Mouse (Mus musculus) heart, embryonic 16.5 days (tissue): ENCODE results near the gene Pdcd10. TPM values are rescaled to one million over a fixed set of nuclear protein-coding genes. Genes with fewer than 3 reads are reported as not detected.
A peak's percentile ranks its signal among the peaks of the same experiment; 100 is the strongest.

Experiments used
- ATAC-seq: fragments of 200-750 bp; cut with Nextera tagmentation; replicated peaks from 2 replicates; pipeline ENCODE4 v1.8.0; 2017; ENCODE audit warnings: moderate number of reproducible peaks; ENCODE audit not compliant: insufficient read depth, low FRiP score; ENCODE audit errors: extremely low read depth
- H3K27ac ChIP-seq: fragments of 300-500 bp; sonication (generic); 2 replicates; pipeline ENCODE4 v1.5.1; 2014; ENCODE audit warnings: mild to moderate bottlenecking, low read length, control low read depth, moderate library complexity
- H3K27me3 ChIP-seq: fragments of 300-500 bp; sonication (generic); 2 replicates; pipeline ENCODE4 v1.6.1; 2014; ENCODE audit warnings: low read length, mixed read lengths; ENCODE audit not compliant: control insufficient read depth, insufficient read depth
- H3K36me3 ChIP-seq: fragments of 300-500 bp; sonication (generic); 2 replicates; pipeline ENCODE4 v1.6.1; 2014; ENCODE audit not compliant: control insufficient read depth, insufficient read depth
- H3K4me1 ChIP-seq: fragments of 300-500 bp; sonication (generic); 2 replicates; pipeline ENCODE4 v1.6.1; 2014; ENCODE audit warnings: low read length, mixed read lengths; ENCODE audit not compliant: control insufficient read depth, insufficient read depth
- H3K4me2 ChIP-seq: fragments of 300-500 bp; sonication (generic); 2 replicates; pipeline ENCODE4 v1.6.1; 2014; ENCODE audit warnings: low read depth, mild to moderate bottlenecking, control low read depth, low read length
- H3K4me3 ChIP-seq: fragments of 300-500 bp; sonication (generic); 2 replicates; pipeline ENCODE4 v1.5.1; 2014; ENCODE audit warnings: mild to moderate bottlenecking, control low read depth, low read length
- H3K9ac ChIP-seq: fragments of 300-500 bp; sonication (generic); 2 replicates; pipeline ENCODE4 v1.6.1; 2014; ENCODE audit warnings: low read length, control low read depth
- H3K9me3 ChIP-seq: fragments of 300-500 bp; sonication (generic); replicated peaks from 2 replicates; pipeline ENCODE4 v1.6.1; 2016; ENCODE audit warnings: low read length; ENCODE audit not compliant: control insufficient read depth
- WGBS: fragments of 180-500 bp; shearing (Covaris S2); extraction: QIAGEN DNeasy Blood & Tissue Kit; methylation state at CpG from one replicate; pipeline ENCODE4 v1.1.7; 2014; 5-methylcytosine and 5-hydroxymethylcytosine counted together
- polyA plus RNA-seq: library from polyadenylated mRNA; unstranded; fragments of >200 nt; fragmentation: Nextera tagmentation; extraction: Ambion mirVana; gene quantifications from 2 replicates; pipeline ENCODE4 v1.2.1, GENCODE M21; 2015

The Pdcd10 gene
- polyA plus RNA-seq, 1 experiment from 2014 or later: 56.2 TPM

DNA sequence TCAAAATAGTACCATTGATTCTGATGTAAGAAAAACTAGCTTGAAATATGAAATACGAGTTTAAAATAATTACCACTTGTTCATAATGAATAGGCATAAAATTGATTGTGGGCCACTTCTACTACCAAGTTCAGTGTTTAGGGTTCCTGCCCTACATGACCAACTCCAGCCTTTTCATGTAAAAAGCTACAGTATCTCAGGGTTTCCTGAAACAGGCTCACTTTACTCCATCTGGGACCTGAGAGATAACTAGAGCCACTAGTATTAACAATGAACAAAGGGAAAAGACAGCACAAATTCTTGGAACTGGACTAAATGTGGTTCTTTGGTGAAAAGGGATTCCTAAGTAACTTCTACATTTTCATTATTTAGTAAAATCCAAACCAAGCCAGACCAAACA is 12.4 kb downstream of the Pdcd10 start:
- no peaks in the 10 kb centered on the region for H3K36me3 ChIP-seq
- no peak overlapping the region for H3K4me3 ChIP-seq
- no peak for ATAC-seq
- H3K9ac ChIP-seq: no peak overlapping the region
- no peak overlapping the region for H3K4me2 ChIP-seq
- H3K4me1 ChIP-seq: peaks cover 16% of the 10 kb centered on the region
- H3K9me3 ChIP-seq: no peaks in the 10 kb centered on the region
- no peaks in the 10 kb centered on the region for H3K27me3 ChIP-seq
- no peak overlapping the region for H3K27ac ChIP-seq
- WGBS: 90% methylated on average over 1 of the region's 1 CpGs

DNA sequence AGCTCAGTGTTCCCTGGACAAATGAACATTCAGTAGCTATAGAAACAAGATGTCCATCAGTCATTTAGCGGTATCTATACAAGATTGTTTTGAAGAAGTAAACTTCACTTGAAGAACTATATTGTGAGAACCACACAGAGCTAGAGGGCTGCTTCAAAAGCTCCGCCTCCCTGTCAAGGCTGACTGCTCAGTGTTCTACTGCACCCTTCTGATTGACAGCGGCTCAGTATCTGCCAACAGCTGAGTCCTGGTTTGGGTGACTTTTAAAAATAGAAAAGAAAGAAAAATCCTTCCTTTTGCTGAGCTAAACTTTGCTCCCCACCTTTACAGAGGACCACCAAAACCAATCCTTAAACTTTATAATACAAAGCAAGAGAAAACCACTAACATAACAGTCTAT is 13.8 kb downstream of the Pdcd10 start:
- no peak overlapping the region; the same call in 1 of the 2 replicates for H3K27ac ChIP-seq
- H3K4me3 ChIP-seq: no peak overlapping the region
- no peaks in the 10 kb centered on the region for H3K9me3 ChIP-seq
- H3K4me2 ChIP-seq: no peak overlapping the region
- 0 out of 2 replicates have a peak, but pooled peaks cover 2% of the 10 kb centered on the region for H3K36me3 ChIP-seq
- WGBS: 49% methylated on average over 3 of the region's 3 CpGs
- ATAC-seq: peak; percentile 52; the same call in 1 of the 2 replicates
- H3K4me1 ChIP-seq: peaks cover 13% of the 10 kb centered on the region
- no peak overlapping the region for H3K9ac ChIP-seq
- H3K27me3 ChIP-seq: no peaks in the 10 kb centered on the region

DNA sequence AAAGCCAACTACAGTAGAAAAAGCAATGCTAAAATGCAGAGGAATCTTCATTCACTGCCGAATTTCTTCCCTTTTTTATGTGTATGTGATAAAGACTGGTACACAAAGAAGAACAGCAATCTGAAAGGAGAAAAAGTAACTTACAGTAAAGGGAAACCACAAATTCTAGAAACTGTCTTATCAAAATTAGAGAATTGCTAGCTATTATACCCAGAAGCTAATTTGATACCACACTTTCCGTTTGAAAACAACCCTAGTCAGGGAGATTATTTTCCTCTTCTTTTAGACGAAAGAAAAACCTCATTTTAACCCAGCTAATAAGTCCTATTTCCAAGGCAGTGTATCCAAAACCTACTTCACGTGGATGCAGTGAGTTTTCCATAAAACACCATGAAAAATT is 15.4 kb downstream of the Pdcd10 start:
- WGBS: 83% methylated on average over 4 of the region's 4 CpGs
- no peaks in the 10 kb centered on the region for H3K9me3 ChIP-seq
- no peak overlapping the region for H3K4me2 ChIP-seq
- no peak overlapping the region for H3K9ac ChIP-seq
- ATAC-seq: no peak
- H3K36me3 ChIP-seq: peaks cover 5% of the 10 kb centered on the region; the same call in 1 of the 2 replicates
- H3K27ac ChIP-seq: no peak overlapping the region
- no peaks in the 10 kb centered on the region for H3K27me3 ChIP-seq
- H3K4me3 ChIP-seq: no peak overlapping the region
- H3K4me1 ChIP-seq: peaks cover 10% of the 10 kb centered on the region; the same call in 1 of the 2 replicates

DNA sequence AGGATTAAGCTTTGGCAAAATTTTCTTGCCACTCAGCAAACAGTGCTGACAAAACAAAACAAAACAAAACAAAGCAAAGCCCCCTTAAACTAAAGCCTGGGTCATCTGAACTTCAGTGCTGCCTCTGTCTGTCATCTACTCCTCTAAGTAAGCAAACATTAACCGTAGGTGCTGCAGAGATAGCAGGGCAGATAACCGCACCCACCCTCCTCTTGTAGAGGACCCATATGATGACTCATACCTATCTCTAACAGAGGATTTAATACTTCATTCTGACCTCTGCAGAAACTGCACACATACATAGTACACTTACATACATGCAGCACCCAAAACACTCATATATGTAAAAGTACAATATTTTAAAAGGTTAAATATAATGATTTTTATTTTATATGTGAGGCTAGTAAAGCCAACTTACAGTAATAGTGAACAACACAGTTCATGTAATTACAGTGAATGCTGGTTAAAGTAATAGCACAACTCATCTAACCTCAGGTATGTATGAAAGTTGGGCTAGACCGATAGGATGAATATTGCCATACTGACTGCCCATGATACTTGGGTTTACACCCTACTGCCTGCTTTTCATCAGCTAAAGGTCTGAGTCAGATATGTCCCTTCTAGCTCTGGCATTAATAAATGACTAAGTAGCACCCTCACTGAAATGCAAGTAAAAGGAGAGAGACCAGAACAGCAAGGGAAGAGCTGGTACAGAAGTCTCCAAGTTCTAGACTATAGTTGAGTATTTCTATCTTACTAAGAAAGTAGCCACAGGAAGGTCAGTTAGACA is 22.4 kb downstream of the Pdcd10 start:
- WGBS: 54% methylated on average over 3 of the region's 3 CpGs

DNA sequence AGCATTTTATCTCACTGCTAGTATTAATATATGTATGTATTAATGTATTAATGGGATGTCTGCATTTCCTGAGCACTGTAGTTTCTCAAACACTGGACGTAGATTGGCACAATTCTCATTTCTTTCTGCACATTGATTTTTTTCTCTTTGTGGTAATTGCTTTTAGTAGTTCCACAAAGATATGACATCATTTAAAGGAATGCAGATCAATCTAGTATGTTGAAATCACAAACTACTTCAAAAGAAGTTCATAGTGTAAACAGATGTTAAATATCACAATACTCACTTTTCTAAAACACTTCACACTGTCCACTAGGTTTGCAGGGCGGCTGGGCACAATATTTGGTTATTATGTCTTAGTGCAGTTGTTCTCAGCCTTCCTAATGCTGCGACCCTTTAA is 25.6 kb downstream of the Pdcd10 start:
- Histone ChIP-seq H3K27ac (no peak overlapping the region), H3K4me2 (no peak overlapping the region), H3K9ac (no peak overlapping the region), H3K36me3 (peaks cover 10% of the 10 kb centered on the region), H3K4me3 (no peak overlapping the region), H3K27me3 (no peaks in the 10 kb centered on the region), H3K4me1 (no peaks in the 10 kb centered on the region), H3K9me3 (no peaks in the 10 kb centered on the region)
- WGBS: 84% methylated on average over 3 of the region's 3 CpGs
- ATAC-seq: no peak

More for the DNA sequence above, 22.4 kb downstream of the Pdcd10 start:
- Histone ChIP-seq H3K9ac (no peak overlapping the region), H3K4me2 (no peak overlapping the region), H3K9me3 (no peaks in the 10 kb centered on the region), H3K27me3 (no peaks in the 10 kb centered on the region), H3K36me3 (peaks cover 5% of the 10 kb centered on the region; the same call in 1 of the 2 replicates), H3K4me3 (no peak overlapping the region), H3K27ac (no peak overlapping the region), H3K4me1 (no peaks in the 10 kb centered on the region)
- no peak for ATAC-seq

DNA sequence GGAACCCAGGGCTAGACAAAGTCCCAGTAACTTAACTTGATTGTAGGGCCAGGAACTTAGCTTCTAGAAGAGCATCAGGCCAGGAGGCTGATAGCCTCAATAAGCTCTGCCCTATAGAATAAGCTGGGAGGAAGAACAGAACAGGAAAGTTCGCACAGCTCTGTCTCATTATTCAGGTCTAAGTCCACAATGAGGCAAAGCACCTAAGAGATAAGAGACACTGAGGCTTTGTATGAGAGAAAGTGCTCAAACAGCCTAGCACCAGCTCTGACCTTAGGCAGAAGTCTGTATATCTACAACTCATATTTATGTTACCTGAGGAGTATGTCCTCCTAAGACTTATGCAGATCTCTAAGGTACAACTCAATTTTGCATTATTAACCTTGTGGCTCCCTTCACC is 34.1 kb downstream of the Pdcd10 start:
- Histone ChIP-seq H3K27me3 (no peaks in the 10 kb centered on the region), H3K4me3 (no peak overlapping the region), H3K4me2 (no peak overlapping the region), H3K27ac (no peak overlapping the region), H3K9me3 (no peaks in the 10 kb centered on the region), H3K4me1 (no peaks in the 10 kb centered on the region), H3K9ac (no peak overlapping the region), H3K36me3 (peaks cover 22% of the 10 kb centered on the region)
- WGBS: 68% methylated on average over 1 of the region's 1 CpGs
- no peak for ATAC-seq

DNA sequence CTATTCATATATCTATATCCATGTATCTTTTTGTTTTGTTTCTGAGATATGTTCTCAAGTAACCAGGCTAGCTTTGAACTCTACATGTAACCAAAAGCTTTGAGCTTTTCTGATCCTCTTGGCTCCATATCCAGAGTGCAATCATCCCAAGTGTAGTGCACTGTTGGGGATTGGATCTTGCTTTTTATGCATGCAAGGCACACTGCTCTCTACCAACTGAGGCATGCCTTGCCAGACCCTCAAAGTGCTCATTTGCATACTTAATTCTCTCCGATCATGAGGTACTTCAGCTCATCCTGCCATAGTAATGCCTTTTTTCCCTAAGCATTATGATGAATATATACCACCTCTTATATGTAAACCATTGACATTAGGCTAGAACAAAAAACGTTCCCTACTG is 35.3 kb downstream of the Pdcd10 start:
- Histone ChIP-seq H3K4me3 (no peak overlapping the region), H3K36me3 (peaks cover 15% of the 10 kb centered on the region), H3K9ac (no peak overlapping the region), H3K9me3 (no peaks in the 10 kb centered on the region), H3K4me2 (no peak overlapping the region), H3K27me3 (no peaks in the 10 kb centered on the region), H3K27ac (no peak overlapping the region), H3K4me1 (no peaks in the 10 kb centered on the region)
- no peak for ATAC-seq
- 74% methylated on average over 2 of the region's 2 CpGs for WGBS

DNA sequence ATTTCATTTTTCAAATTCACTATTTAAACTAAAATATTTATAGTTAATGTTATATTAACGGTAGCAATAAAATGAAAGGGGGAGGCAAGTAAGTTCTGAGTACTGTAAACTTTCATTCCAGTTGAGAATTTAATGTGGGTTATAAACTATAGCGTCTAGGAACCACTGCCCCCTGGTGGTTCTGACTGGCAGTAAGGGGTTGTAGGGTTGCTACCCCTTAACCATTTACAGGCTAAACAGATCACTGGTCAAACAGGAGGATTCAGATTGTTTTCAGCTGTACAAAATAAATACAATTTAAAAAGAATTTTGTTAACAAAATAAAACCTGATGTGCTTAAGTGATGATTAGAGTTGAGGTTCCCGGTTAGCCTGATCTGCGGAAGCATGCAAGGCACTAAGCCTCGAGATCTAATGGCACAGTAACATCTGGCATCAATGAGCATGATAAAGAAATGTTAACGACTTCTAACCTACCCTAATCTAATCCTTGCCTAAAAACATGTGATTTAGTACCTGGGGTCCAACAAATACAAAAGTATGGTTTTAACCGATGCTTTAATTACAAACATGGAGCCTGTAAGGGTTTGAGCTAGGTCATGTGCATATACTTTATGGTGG is 38.9 kb downstream of the Pdcd10 start:
- no peak overlapping the region for H3K4me3 ChIP-seq
- no peaks in the 10 kb centered on the region for H3K27me3 ChIP-seq
- peaks cover 13% of the 10 kb centered on the region for H3K36me3 ChIP-seq
- 74% methylated on average over 7 of the region's 7 CpGs for WGBS
- no peak for ATAC-seq
- no peaks in the 10 kb centered on the region for H3K9me3 ChIP-seq
- H3K4me2 ChIP-seq: no peak overlapping the region
- H3K27ac ChIP-seq: no peak overlapping the region
- no peak overlapping the region for H3K9ac ChIP-seq
- no peaks in the 10 kb centered on the region for H3K4me1 ChIP-seq
